Mouse (Mus musculus) subcutaneous adipose tissue, adult 2 months (tissue): Measurements from ENCODE around the gene Tmed11. TPM values are rescaled to one million over a fixed set of nuclear protein-coding genes. Genes with fewer than 3 reads are reported as not detected.

Source experiments
- polyA plus RNA-seq: library from polyadenylated mRNA; depleted of rRNA; stranded (reverse); fragments of >200 nt; gene quantifications from 2 replicates; pipeline ENCODE4 v1.2.3, GENCODE M21; 2012; ENCODE audit warnings: low replicate concordance; rRNA removed

Gene Tmed11
- polyA plus RNA-seq, result not detected in 2 replicates

DNA sequence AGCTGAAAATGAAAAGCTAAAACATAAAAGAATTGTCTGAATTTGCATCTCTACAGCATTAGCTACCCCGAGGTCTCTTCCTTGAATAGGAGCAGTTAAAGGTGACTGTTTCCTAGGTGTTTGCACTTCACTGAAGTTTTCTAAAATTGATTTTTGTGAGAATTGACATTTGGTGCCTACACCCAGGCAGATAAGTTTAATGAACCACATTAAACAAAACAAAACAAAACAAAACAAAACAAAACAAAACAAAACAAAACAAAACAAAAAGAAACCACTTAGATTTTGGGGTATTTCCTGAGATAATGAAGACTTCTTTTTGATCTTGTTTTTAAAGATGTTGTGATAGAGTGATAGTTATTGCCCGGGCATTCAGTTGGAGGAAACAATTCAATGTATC, at the start of gene Tmed11:
Tmed11 (minus strand) TSS at position 101 of the 400 bp plus-strand sequence.

DNA sequence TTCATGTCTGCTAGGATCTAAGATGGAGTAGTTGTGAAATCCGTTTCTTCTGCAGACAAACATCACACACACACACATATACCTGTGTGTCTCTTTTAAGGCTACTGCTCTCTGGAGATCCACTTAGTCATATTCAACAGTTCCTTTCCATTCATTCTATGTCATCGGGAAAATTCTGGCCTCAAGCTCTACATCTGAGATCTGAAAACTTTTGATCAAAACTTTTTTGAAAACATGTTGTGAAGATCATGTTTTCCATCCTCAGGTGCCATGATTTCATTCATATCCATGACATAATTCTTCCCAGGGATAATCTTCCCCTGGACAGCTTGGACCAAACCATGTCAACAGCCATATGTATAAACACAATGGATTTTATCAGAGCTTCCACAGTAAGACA, 13.6 kb upstream of the Tmed11 start, which contains the start of gene Vmn2r8:
Vmn2r8 (minus strand) TSS at position 101 of the 400 bp plus-strand sequence.

DNA sequence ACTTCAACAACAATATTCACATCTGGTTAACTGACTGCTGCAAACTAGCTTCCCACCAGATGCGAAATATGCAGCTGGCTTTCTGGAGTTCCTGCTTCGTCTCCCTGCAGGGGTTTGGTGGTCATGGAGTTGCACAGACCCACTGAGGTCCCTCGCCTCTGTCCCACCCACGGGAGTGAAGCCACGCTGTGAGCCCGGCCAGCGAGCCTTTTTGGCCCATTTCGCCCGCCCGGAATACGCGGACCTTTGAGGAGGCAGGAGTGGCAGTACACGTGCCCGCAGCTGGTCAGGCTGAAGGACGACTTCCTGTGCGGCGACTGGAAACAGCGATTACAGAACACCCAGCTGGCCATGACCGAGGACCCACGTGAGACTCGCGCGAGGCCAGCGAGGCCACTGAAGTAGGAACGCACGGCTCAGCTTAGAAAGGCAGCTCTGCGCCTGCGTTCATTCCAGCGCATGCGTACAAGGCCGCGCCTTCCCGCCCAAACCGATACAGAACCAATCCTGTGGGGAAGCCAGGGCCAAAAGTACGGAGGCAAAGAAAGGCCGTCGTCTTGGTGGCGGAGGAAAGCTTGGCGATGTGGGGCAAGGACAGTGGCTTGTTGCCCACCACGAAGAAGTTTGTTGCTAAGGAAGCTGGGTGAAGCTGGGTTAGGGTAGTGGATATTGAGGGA, 20.4 kb downstream of the Tmed11 start, which contains the start of gene Rnf212:
Rnf212 (minus strand) TSS at position 353 of the 677 bp plus-strand sequence.

Other genes starting within 250 kb of the Tmed11 start
- 0.21 TPM in 1 of 2 replicates, not detected in the other for gene Cplx1, start 245.3 kb downstream of the Tmed11 start, polyA plus RNA-seq
- gene Gak, start 165.6 kb downstream of the Tmed11 start, polyA plus RNA-seq, result 70.0 and 83.4 TPM in 2 replicates
- 65.1 and 66.8 TPM in 2 replicates for gene Tmem175, start 165.6 kb downstream of the Tmed11 start, polyA plus RNA-seq
- gene Idua, start 135.0 kb downstream of the Tmed11 start, polyA plus RNA-seq, result 25.0 and 37.4 TPM in 2 replicates
- 22.3 and 38.1 TPM in 2 replicates for gene Dgkq, start 125.7 kb downstream of the Tmed11 start, polyA plus RNA-seq
- 0.11 and 1.1 TPM in 2 replicates for gene Slc26a1, start 119.8 kb downstream of the Tmed11 start, polyA plus RNA-seq
- gene Fgfrl1, start 103.0 kb downstream of the Tmed11 start, polyA plus RNA-seq, result 177 and 427 TPM in 2 replicates
- gene Rnf212, start 20.4 kb downstream of the Tmed11 start, polyA plus RNA-seq, result not detected in 2 replicates
- not detected in 2 replicates for gene Vmn2r8, start 13.5 kb upstream of the Tmed11 start, polyA plus RNA-seq
- not detected in 2 replicates for gene Vmn2r9, start 57.2 kb upstream of the Tmed11 start, polyA plus RNA-seq
- not detected in 2 replicates for gene Vmn2r10, start 211.2 kb upstream of the Tmed11 start, polyA plus RNA-seq